Mouse (Mus musculus): ENCODE data around the gene Galnt2. TPM values are rescaled to one million over a fixed set of nuclear protein-coding genes. Genes with fewer than 3 reads are reported as not detected.
A peak's percentile ranks its signal among the peaks of the same experiment; 100 is the strongest.

Galnt2 gene
- polyA plus RNA-seq, 1 experiment from 2014 or later = 70.0 TPM

DNA sequence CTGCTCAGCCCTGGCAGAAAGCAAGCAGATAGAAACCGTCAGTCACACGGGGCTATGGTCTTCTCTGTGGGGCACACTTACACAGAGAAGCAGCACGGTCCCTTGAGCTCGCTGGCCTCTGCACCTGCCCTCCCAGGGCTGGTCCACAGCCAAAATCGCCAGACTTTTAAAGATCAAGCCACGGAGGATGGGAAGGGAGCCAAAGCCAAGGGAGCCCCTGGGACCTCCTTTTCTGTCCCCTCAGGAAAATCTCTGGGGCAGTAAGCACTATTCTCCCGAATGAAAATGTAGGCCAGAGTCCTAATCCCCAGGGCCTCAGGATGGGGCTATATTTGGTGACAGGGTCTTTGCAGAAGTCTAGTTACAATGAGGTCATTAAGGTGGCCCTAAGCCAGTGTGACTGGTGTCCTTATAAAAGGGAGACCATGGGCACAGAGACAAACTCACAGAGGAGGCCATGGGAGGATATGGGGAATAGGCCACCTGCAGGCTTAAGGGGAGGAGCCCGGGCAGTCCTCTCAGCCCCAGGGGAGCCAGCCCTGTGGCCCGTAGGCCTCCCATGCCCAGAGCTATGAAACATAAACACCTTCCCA, 53.9 kb downstream of the Galnt2 start:
- Histone ChIP-seq H3K4me1 (ENCODE audit: control insufficient read depth, insufficient read depth, low read length) (peaks cover 39% of the 10 kb centered on the region), H3K27me3 (replicated peaks; ENCODE audit: control insufficient read depth, insufficient read depth, low read length) (no peaks in the 10 kb centered on the region), H3K9me3 (ENCODE audit: control insufficient read depth, low read length) (no peaks in the 10 kb centered on the region), H3K27ac (replicated peaks; ENCODE audit: low read depth, low read length) (peak overlapping the region; percentile 71), H3K4me2 (ENCODE audit: low read depth, low read length) (no peak overlapping the region), H3K9ac (ENCODE audit: low read depth, low read length) (peak overlapping the region; percentile 8; the same call in 1 of the 2 replicates), H3K36me3 (ENCODE audit: control insufficient read depth, insufficient read depth, low read length) (no peaks in the 10 kb centered on the region), H3K4me3 (ENCODE audit: low read depth, low read length) (no peak overlapping the region)
- WGBS = 48% methylated on average over 9 of the region's 9 CpGs
- ATAC-seq (ENCODE audit: low read depth) = no peak; the same call in 1 of the 2 replicates
- no peak for DNase-seq (ENCODE audit: low spot score)

DNA sequence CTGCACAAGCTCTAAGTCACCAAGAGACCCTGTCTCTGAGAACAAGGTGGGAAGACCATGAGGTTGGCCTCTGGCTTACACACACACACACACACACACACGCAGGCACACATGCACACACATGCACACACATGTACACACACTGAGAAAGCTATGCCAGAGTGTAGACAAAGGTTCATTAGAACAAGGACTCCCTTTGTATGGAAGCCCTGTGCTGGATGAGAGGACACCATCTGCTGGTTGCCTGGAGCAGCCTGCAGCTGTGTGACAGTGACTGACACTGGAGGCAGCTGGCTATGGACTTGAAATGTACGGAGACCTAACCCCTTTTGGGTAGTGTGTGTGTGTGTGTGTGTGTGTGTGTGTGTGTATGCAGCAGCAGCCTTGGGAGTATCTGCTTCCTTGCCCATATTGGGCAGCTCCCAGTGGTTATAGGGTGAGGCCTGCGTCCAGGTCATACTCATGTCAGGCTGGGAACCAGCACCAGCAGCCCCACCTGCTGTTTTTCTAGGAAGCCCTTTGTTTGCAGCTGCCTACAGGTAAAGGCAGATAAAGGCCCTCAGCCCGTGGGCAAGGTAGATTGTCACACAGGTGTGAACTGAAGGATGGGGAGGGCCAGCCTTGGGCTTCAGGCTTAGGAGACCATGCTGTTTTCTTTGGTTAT, 55.4 kb downstream of the Galnt2 start:
- no peaks in the 10 kb centered on the region for H3K27me3 ChIP-seq (replicated peaks; ENCODE audit: control insufficient read depth, insufficient read depth, low read length)
- H3K4me1 ChIP-seq (ENCODE audit: control insufficient read depth, insufficient read depth, low read length) = peaks cover 47% of the 10 kb centered on the region
- ATAC-seq (ENCODE audit: low read depth) (peak; percentile 58; the same call in 1 of the 2 replicates), DNase-seq (ENCODE audit: low spot score) (peak; percentile 82)
- no peak overlapping the region for H3K4me2 ChIP-seq (ENCODE audit: low read depth, low read length)
- H3K4me3 ChIP-seq (ENCODE audit: low read depth, low read length) = no peak overlapping the region
- H3K27ac ChIP-seq (replicated peaks; ENCODE audit: low read depth, low read length) = no peak overlapping the region
- no peaks in the 10 kb centered on the region for H3K36me3 ChIP-seq (ENCODE audit: control insufficient read depth, insufficient read depth, low read length)
- H3K9ac ChIP-seq (ENCODE audit: low read depth, low read length) = no peak overlapping the region
- WGBS = 57% methylated on average over 4 of the region's 4 CpGs
- no peaks in the 10 kb centered on the region for H3K9me3 ChIP-seq (ENCODE audit: control insufficient read depth, low read length)

DNA sequence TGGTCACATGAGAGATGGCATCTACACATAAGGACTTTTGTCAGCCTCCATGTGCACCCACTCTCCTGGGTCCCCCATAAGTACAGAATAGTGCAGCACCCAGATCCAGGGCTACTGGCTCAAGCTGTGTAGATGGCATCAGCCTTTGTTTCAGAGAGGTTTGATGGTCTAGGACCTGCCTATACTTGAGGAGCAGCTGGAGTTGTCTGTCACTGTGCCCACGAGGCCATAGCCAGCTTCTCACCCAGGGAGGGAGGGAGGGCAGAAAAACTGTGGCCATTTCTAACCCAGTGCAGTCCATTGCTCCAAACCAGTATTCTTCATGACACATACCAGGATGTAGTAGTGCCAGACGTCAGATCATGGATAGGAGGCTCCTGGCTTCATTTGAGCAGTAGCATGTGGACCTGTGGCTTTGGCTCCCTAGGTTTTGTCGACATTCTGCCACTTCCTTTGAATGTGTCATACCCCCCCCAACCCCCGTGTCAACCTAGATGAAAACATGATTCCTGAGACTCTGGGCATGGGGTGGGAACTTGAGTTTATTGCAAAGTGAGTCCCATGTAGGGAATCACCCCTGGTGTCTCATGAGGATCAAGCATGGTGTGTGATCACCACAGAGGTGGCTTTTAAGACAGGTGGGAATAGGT, 57.1 kb downstream of the Galnt2 start:
- Histone ChIP-seq H3K4me1 (ENCODE audit: control insufficient read depth, insufficient read depth, low read length) (peaks cover 39% of the 10 kb centered on the region), H3K4me2 (ENCODE audit: low read depth, low read length) (no peak overlapping the region), H3K36me3 (ENCODE audit: control insufficient read depth, insufficient read depth, low read length) (no peaks in the 10 kb centered on the region), H3K27ac (replicated peaks; ENCODE audit: low read depth, low read length) (no peak overlapping the region), H3K4me3 (ENCODE audit: low read depth, low read length) (no peak overlapping the region), H3K9ac (ENCODE audit: low read depth, low read length) (no peak overlapping the region), H3K9me3 (ENCODE audit: control insufficient read depth, low read length) (no peaks in the 10 kb centered on the region), H3K27me3 (replicated peaks; ENCODE audit: control insufficient read depth, insufficient read depth, low read length) (no peaks in the 10 kb centered on the region)
- ATAC-seq (ENCODE audit: low read depth) = no peak
- 77% methylated on average over 4 of the region's 4 CpGs for WGBS
- no peak for DNase-seq (ENCODE audit: low spot score)

DNA sequence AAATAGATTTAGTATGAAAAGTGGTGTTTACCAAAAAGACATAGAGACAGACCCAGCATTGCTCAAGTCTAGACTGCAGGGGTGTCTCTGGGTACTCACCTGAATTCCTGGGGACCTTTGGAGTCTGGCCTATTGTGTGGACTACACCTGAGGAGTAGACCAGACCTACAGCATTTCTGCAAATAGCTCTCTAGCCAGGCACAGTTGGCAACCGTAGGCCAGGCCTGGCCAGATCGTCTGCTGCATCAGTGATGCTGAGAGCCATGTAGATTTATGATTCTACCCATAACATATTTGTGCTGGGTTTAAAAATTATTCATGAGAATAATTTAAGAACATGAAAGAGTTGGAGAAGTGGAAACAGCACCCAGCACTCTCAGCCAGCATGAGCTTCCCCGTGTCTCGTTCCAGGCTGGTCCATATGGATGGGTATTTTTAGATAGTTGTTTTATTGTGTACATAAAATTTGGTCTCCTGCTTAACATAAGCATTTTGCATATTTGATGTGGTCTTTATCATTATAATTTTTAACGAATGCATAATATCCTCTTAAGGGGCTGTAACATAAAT, 58.4 kb downstream of the Galnt2 start:
- Histone ChIP-seq H3K36me3 (ENCODE audit: control insufficient read depth, insufficient read depth, low read length) (no peaks in the 10 kb centered on the region), H3K27ac (replicated peaks; ENCODE audit: low read depth, low read length) (no peak overlapping the region), H3K9ac (ENCODE audit: low read depth, low read length) (no peak overlapping the region), H3K27me3 (replicated peaks; ENCODE audit: control insufficient read depth, insufficient read depth, low read length) (no peaks in the 10 kb centered on the region), H3K4me2 (ENCODE audit: low read depth, low read length) (no peak overlapping the region), H3K4me1 (ENCODE audit: control insufficient read depth, insufficient read depth, low read length) (peaks cover 39% of the 10 kb centered on the region), H3K4me3 (ENCODE audit: low read depth, low read length) (no peak overlapping the region), H3K9me3 (ENCODE audit: control insufficient read depth, low read length) (no peaks in the 10 kb centered on the region)
- ATAC-seq (ENCODE audit: low read depth) = no peak
- DNase-seq (ENCODE audit: low spot score) = no peak
- 73% methylated on average over 5 of the region's 5 CpGs for WGBS

DNA sequence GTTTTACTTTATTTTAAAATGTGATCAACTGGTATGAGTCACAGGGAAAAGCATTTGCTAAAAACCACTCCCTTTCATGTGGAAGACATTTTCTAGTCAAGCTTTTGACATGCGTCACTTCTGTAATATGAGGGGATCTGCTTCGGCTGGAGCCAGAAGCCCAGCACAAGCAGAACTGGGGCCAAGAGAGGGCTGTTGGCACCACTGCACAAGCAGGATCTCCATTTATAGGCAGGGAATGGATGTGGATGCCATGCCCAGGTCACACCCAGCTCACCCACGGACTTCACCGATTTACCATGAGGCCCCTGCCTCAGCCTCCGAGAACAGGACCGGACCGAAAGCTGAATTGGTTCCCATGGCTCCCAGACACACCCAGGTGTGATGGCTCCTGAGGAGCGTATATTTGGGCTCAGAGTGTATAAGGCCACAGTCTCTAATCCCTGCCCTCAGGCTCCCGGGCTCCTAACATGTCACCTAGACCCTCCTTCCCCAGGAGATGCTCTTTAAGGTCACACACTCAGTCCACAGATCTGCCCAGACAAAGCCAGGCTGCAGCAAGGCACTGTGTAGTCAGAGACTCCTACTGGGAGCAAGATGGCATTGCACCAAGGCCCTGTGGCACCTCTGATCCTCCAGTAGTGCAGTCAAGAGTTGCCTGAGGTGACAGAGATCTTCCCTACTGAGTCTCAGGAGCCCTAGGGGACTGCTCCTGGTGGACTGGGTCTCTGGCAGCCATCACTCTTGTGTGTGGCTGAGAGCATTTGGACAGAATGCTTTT, 59.9 kb downstream of the Galnt2 start:
- Histone ChIP-seq H3K9ac (ENCODE audit: low read depth, low read length) (no peak overlapping the region), H3K27me3 (replicated peaks; ENCODE audit: control insufficient read depth, insufficient read depth, low read length) (no peaks in the 10 kb centered on the region), H3K4me3 (ENCODE audit: low read depth, low read length) (no peak overlapping the region), H3K4me2 (ENCODE audit: low read depth, low read length) (no peak overlapping the region), H3K9me3 (ENCODE audit: control insufficient read depth, low read length) (no peaks in the 10 kb centered on the region), H3K27ac (replicated peaks; ENCODE audit: low read depth, low read length) (no peak overlapping the region), H3K36me3 (ENCODE audit: control insufficient read depth, insufficient read depth, low read length) (no peaks in the 10 kb centered on the region), H3K4me1 (ENCODE audit: control insufficient read depth, insufficient read depth, low read length) (peaks cover 30% of the 10 kb centered on the region)
- 73% methylated on average over 9 of the region's 9 CpGs for WGBS
- ATAC-seq (ENCODE audit: low read depth) (no peak), DNase-seq (ENCODE audit: low spot score) (peak; percentile 63)

DNA sequence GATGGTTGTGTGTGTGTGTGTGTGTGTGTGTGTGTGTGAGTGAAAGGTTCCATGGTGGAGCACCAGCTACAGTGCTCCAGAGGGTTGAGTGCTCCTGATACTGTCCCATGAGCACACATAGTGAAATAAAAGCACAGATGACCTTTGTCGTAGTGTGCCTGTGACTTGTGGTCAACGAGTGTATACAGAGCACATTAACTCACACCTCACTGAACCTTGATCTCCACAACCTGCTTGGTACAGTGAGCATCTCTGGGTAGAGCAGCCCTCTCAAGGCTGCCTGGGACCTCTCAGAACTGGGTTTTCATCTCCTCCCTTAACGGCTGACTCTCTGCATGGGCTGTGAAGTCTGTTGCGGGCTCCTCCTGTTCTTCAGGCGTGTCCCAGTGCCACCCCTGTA, 60.5 kb downstream of the Galnt2 start:
- no peak for ATAC-seq (ENCODE audit: low read depth)
- Histone ChIP-seq H3K9me3 (ENCODE audit: control insufficient read depth, low read length) (no peaks in the 10 kb centered on the region), H3K27ac (replicated peaks; ENCODE audit: low read depth, low read length) (no peak overlapping the region), H3K4me2 (ENCODE audit: low read depth, low read length) (no peak overlapping the region), H3K4me1 (ENCODE audit: control insufficient read depth, insufficient read depth, low read length) (peaks cover 26% of the 10 kb centered on the region), H3K27me3 (replicated peaks; ENCODE audit: control insufficient read depth, insufficient read depth, low read length) (no peaks in the 10 kb centered on the region), H3K9ac (ENCODE audit: low read depth, low read length) (no peak overlapping the region), H3K4me3 (ENCODE audit: low read depth, low read length) (no peak overlapping the region), H3K36me3 (ENCODE audit: control insufficient read depth, insufficient read depth, low read length) (no peaks in the 10 kb centered on the region; the same call in 1 of the 2 replicates)
- WGBS = 91% methylated on average over 5 of the region's 5 CpGs
- no peak for DNase-seq (ENCODE audit: low spot score)

DNA sequence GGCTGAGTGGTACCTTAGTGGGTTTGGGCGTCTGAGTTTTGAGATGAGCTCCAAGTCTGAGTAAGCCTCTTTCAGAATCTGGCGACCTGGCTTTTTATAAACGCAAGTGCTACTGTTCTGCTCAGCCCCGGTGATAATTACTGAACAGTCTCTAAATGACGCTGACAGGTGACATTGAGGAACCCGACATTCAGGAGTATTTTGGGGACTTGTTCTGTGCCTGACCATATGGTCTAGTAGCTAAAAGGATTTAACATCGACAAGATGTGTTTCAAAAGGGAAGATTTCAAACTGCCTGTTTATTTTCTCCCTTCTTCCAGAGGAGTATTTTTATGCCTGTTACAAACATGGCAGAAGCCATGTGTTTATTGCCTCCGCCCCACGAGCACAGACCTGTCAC, 61.8 kb downstream of the Galnt2 start:
- H3K4me3 ChIP-seq (ENCODE audit: low read depth, low read length) = no peak overlapping the region
- ATAC-seq (ENCODE audit: low read depth) (no peak), DNase-seq (ENCODE audit: low spot score) (no peak)
- no peak overlapping the region for H3K27ac ChIP-seq (replicated peaks; ENCODE audit: low read depth, low read length)
- 78% methylated on average over 9 of the region's 9 CpGs for WGBS
- no peak overlapping the region for H3K9ac ChIP-seq (ENCODE audit: low read depth, low read length)
- peaks cover 26% of the 10 kb centered on the region for H3K4me1 ChIP-seq (ENCODE audit: control insufficient read depth, insufficient read depth, low read length)
- H3K4me2 ChIP-seq (ENCODE audit: low read depth, low read length) = no peak overlapping the region
- H3K36me3 ChIP-seq (ENCODE audit: control insufficient read depth, insufficient read depth, low read length) = peaks cover 2% of the 10 kb centered on the region; the same call in 1 of the 2 replicates
- H3K27me3 ChIP-seq (replicated peaks; ENCODE audit: control insufficient read depth, insufficient read depth, low read length) = no peaks in the 10 kb centered on the region
- H3K9me3 ChIP-seq (ENCODE audit: control insufficient read depth, low read length) = no peaks in the 10 kb centered on the region

DNA sequence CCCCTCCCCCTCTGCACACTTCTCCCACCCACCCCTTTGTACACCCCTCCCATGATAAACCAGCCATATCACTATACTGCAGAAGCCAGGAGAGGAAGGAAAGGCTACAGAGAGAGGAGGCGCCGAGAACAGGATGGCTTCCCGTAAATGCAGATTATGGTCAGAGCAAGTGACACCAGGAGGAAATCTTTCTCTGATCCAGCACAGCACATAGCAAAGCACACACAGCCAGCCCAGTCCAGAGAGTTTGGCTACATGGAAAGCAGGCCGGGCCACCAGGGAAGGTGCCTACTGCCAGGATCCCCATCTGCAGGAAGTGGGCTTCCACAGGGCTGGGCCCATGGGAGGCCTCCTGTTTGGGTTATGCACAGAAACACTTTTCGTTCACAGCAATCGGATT, 63.2 kb downstream of the Galnt2 start:
- ATAC-seq (ENCODE audit: low read depth) = no peak
- DNase-seq (ENCODE audit: low spot score) = peak; percentile 51
- 63% methylated on average over 6 of the region's 6 CpGs for WGBS
- H3K27me3 ChIP-seq (replicated peaks; ENCODE audit: control insufficient read depth, insufficient read depth, low read length) = no peaks in the 10 kb centered on the region
- no peak overlapping the region for H3K9ac ChIP-seq (ENCODE audit: low read depth, low read length)
- H3K4me1 ChIP-seq (ENCODE audit: control insufficient read depth, insufficient read depth, low read length) = peaks cover 26% of the 10 kb centered on the region
- no peak overlapping the region for H3K4me2 ChIP-seq (ENCODE audit: low read depth, low read length)
- H3K4me3 ChIP-seq (ENCODE audit: low read depth, low read length) = no peak overlapping the region
- H3K27ac ChIP-seq (replicated peaks; ENCODE audit: low read depth, low read length) = no peak overlapping the region; the same call in 1 of the 2 replicates
- no peaks in the 10 kb centered on the region for H3K9me3 ChIP-seq (ENCODE audit: control insufficient read depth, low read length)
- H3K36me3 ChIP-seq (ENCODE audit: control insufficient read depth, insufficient read depth, low read length) = peaks cover 6% of the 10 kb centered on the region; the same call in 1 of the 2 replicates
